Mouse (Mus musculus): ENCODE results near the gene Tbx20.
A peak's percentile ranks its signal among the peaks of the same experiment; 100 is the strongest.

Tbx20 gene

GRCm38 (mm10) chr9:24769611-24770010 lies 4.5 kb downstream of the Tbx20 start:
- no peak for DNase-seq (ENCODE audit: low spot score in 2 of 2)

GRCm38 (mm10) chr9:24767056-24767455 lies 7.0 kb downstream of the Tbx20 start:
- no peak for DNase-seq (ENCODE audit: low spot score in 2 of 2)

GRCm38 (mm10) chr9:24765572-24765971 lies 8.5 kb downstream of the Tbx20 start:
- no peak for DNase-seq (ENCODE audit: low spot score in 2 of 2)

- DNase-seq (ENCODE audit: low spot score in 2 of 2) = no peak
These were observed 13.6 kb downstream of the Tbx20 start for GRCm38 (mm10) chr9:24760461-24760860.

GRCm38 (mm10) chr9:24744958-24745357 lies 29.1 kb downstream of the Tbx20 start:
- DNase-seq (ENCODE audit: low spot score in 2 of 2) = no peak

- no peak for DNase-seq (ENCODE audit: low spot score in 2 of 2)
These were observed 72.9 kb downstream of the Tbx20 start for GRCm38 (mm10) chr9:24701246-24701645.

GRCm38 (mm10) chr9:24696405-24696778 lies 77.7 kb downstream of the Tbx20 start:
- no peak for DNase-seq (ENCODE audit: low spot score in 2 of 2)

- peak; percentile 45 to 51 for DNase-seq (ENCODE audit: low spot score in 2 of 2)
These were observed 78.3 kb downstream of the Tbx20 start, which contains the start of gene Dpy19l2 for GRCm38 (mm10) chr9:24695700-24696404. Gene Dpy19l2 (minus strand): TSS chr9:24696293.
